Mouse (Mus musculus): Measurements from ENCODE around the gene Lrmda. TPM values are rescaled to one million over a fixed set of nuclear protein-coding genes. Genes with fewer than 3 reads are reported as not detected.
"Not testable (repeated sequence)": the region's sequence is repeated elsewhere in the genome, so short reads cannot be mapped to it uniquely, and the experiment has no call there.

Lrmda gene
- polyA plus RNA-seq, 1 experiment from 2014 or later: 0.20 TPM

DNA sequence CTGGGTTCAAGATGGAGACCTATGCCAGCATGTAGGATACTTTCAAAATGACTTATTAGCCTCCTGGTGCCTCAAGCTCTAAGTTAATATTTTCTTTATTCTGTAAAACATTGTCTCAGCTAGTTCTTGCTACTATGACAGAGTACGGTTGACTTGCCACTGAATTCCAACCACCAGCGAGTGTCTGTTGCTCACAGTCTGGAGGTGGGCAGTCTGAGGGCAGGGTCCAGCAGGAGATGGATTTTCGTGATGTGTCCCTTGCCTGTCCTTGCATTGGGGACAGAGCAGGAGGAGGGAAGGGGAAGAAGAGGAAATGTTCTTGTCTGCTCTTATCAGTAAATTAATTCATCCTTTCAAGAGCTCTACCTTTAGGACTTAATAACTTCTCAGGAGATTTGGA is 559.5 kb downstream of the Lrmda start:
- 90% methylated on average over 3 of the region's 3 CpGs for WGBS
- no peak for DNase-seq (ENCODE audit: extremely low spot score, low spot score)
- peaks cover 68% of the 10 kb centered on the region for H3K27me3 ChIP-seq (ENCODE audit: poor library complexity, severe bottlenecking)
- no peak overlapping the region for H3K4me3 ChIP-seq
- H3K9me3 ChIP-seq: no peaks in the 10 kb centered on the region
- H3K36me3 ChIP-seq (replicated peaks): no peaks in the 10 kb centered on the region
- H3K4me1 ChIP-seq: peaks cover 49% of the 10 kb centered on the region
- H3K27ac ChIP-seq: no peak overlapping the region

GRCm38 (mm10) chr14:22582065-22582464 is 562.6 kb downstream of the Lrmda start:
- no peak for DNase-seq (ENCODE audit: extremely low spot score, low spot score)
- peaks cover 26% of the 10 kb centered on the region for H3K4me1 ChIP-seq
- H3K27ac ChIP-seq: no peak overlapping the region
- H3K4me3 ChIP-seq: no peak overlapping the region
- 92% methylated on average over 9 of the region's 9 CpGs for WGBS
- no peaks in the 10 kb centered on the region for H3K36me3 ChIP-seq (replicated peaks)
- H3K9me3 ChIP-seq: no peaks in the 10 kb centered on the region
- peaks cover 46% of the 10 kb centered on the region for H3K27me3 ChIP-seq (ENCODE audit: poor library complexity, severe bottlenecking)

DNA sequence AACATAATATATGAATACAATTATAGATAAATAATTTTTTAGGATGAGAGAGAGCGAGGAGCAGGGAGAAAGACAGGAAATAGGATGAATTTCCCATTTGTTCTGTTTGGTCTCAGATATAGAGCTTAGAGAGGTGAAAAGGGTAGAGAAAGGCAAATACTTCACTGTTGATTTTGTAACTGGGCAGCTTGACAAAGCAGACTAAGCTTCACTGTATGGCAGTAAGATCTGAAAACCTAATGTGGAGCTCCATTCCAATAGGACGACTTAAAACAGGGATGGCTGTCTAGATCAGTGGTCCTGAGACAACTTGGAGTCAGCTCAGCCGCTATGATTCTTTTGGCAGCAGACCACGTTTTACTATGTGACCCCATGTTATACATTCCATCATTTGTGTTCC is 566.8 kb downstream of the Lrmda start:
- WGBS: 90% methylated on average over 4 of the region's 4 CpGs

GRCm38 (mm10) chr14:22586796-22587195 is 567.3 kb downstream of the Lrmda start:
- no peak overlapping the region for H3K27ac ChIP-seq
- DNase-seq (ENCODE audit: extremely low spot score, low spot score): no peak

More for the DNA sequence above, 566.8 kb downstream of the Lrmda start:
- peaks cover 50% of the 10 kb centered on the region for H3K27me3 ChIP-seq (ENCODE audit: poor library complexity, severe bottlenecking)
- DNase-seq (ENCODE audit: extremely low spot score, low spot score): no peak
- H3K4me3 ChIP-seq: no peak overlapping the region
- H3K9me3 ChIP-seq: no peaks in the 10 kb centered on the region
- peaks cover 23% of the 10 kb centered on the region for H3K4me1 ChIP-seq
- no peaks in the 10 kb centered on the region for H3K36me3 ChIP-seq (replicated peaks)
- no peak overlapping the region for H3K27ac ChIP-seq

GRCm38 (mm10) chr14:22587285-22587957 is 567.9 kb downstream of the Lrmda start:
- Histone ChIP-seq H3K27ac (no peak overlapping the region), H3K4me1 (peaks cover 29% of the 10 kb centered on the region), H3K9me3 (no peaks in the 10 kb centered on the region), H3K4me3 (no peak overlapping the region), H3K36me3 (replicated peaks) (no peaks in the 10 kb centered on the region), H3K27me3 (ENCODE audit: poor library complexity, severe bottlenecking) (peaks cover 59% of the 10 kb centered on the region)
- no peak for DNase-seq (ENCODE audit: extremely low spot score, low spot score)
- WGBS: 78% methylated on average over 4 of the region's 4 CpGs

More at GRCm38 (mm10) chr14:22586796-22587195, 567.3 kb downstream of the Lrmda start:
- Histone ChIP-seq H3K9me3 (no peaks in the 10 kb centered on the region), H3K27me3 (ENCODE audit: poor library complexity, severe bottlenecking) (peaks cover 54% of the 10 kb centered on the region), H3K4me1 (peaks cover 24% of the 10 kb centered on the region), H3K4me3 (no peak overlapping the region), H3K36me3 (replicated peaks) (no peaks in the 10 kb centered on the region)
- WGBS: 88% methylated on average over 4 of the region's 4 CpGs

DNA sequence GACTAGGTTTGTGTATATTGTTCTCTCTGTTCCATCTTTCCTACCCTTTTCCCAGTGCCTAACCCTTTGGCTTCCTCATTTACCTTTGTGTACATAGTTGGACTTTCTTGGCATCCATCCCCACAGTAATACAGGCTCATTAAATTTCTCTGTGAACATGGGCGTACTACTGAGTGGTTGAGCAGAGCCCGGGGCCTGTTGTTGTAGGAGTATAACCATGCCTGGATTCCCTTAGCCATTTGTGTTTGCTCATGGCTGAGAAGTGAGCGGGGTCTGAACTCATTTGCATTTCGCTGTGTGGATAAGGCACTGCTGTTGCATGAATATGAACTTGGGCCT is 568.4 kb downstream of the Lrmda start:
- no peak for DNase-seq (ENCODE audit: extremely low spot score, low spot score)
- H3K27me3 ChIP-seq (ENCODE audit: poor library complexity, severe bottlenecking): peaks cover 64% of the 10 kb centered on the region
- no peak overlapping the region for H3K27ac ChIP-seq
- H3K4me1 ChIP-seq: peaks cover 29% of the 10 kb centered on the region
- no peak overlapping the region for H3K4me3 ChIP-seq
- WGBS: 87% methylated on average over 4 of the region's 4 CpGs
- no peaks in the 10 kb centered on the region for H3K9me3 ChIP-seq
- no peaks in the 10 kb centered on the region for H3K36me3 ChIP-seq (replicated peaks)

GRCm38 (mm10) chr14:22588394-22588793 is 568.9 kb downstream of the Lrmda start:
- 80% methylated on average over 1 of the region's 1 CpGs for WGBS
- Histone ChIP-seq H3K4me1 (peaks cover 29% of the 10 kb centered on the region), H3K27me3 (ENCODE audit: poor library complexity, severe bottlenecking) (peaks cover 68% of the 10 kb centered on the region)
- not testable (repeated sequence) for H3K27ac ChIP-seq; H3K4me3 ChIP-seq; H3K36me3 ChIP-seq (replicated peaks); DNase-seq (ENCODE audit: extremely low spot score, low spot score); H3K9me3 ChIP-seq

- peak overlapping the region; percentile 60; the same call in 1 of the 2 replicates for H3K27ac ChIP-seq
- H3K27me3 ChIP-seq (ENCODE audit: poor library complexity, severe bottlenecking): peaks cover 81% of the 10 kb centered on the region
- H3K4me1 ChIP-seq: peaks cover 29% of the 10 kb centered on the region
- H3K4me3 ChIP-seq: no peak overlapping the region
- no peaks in the 10 kb centered on the region for H3K9me3 ChIP-seq
- no peak for DNase-seq (ENCODE audit: extremely low spot score, low spot score)
- no peaks in the 10 kb centered on the region for H3K36me3 ChIP-seq (replicated peaks)
- 20% methylated on average over 7 of the region's 7 CpGs for WGBS
Measured at GRCm38 (mm10) chr14:22589503-22590215, 570.1 kb downstream of the Lrmda start.

- WGBS: 79% methylated on average over 2 of the region's 2 CpGs
- H3K27ac ChIP-seq: no peak overlapping the region
- peaks cover 29% of the 10 kb centered on the region for H3K4me1 ChIP-seq
- no peaks in the 10 kb centered on the region for H3K9me3 ChIP-seq
- DNase-seq (ENCODE audit: extremely low spot score, low spot score): no peak
- peaks cover 83% of the 10 kb centered on the region for H3K27me3 ChIP-seq (ENCODE audit: poor library complexity, severe bottlenecking)
- H3K36me3 ChIP-seq (replicated peaks): no peaks in the 10 kb centered on the region
- no peak overlapping the region for H3K4me3 ChIP-seq
Measured at GRCm38 (mm10) chr14:22591186-22591585, 571.7 kb downstream of the Lrmda start.

GRCm38 (mm10) chr14:22597508-22597907 is 578.0 kb downstream of the Lrmda start:
- H3K27me3 ChIP-seq (ENCODE audit: poor library complexity, severe bottlenecking): peaks cover 52% of the 10 kb centered on the region
- WGBS: 89% methylated on average over 2 of the region's 2 CpGs

DNA sequence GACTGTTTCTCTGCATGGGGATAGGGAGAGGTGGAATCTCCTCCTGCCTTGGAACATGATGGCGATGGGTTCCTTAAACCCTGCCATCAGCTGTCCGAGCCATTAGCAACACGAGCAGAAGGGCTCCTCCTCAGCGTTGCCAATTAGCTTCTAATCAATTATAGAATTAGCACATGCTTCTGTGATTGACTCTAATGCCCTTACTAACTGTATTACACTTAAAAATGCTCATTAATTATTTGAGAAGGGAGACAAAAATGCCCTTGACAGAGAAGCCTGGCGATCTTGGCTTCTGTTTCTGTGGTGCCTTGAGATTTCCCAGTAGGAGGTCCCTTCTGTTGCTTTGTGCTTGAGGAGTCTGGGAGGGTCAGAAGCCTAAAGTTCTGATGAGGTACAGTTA is 579.1 kb downstream of the Lrmda start:
- Histone ChIP-seq H3K9me3 (0 out of 2 replicates have a peak, but pooled peaks cover 5% of the 10 kb centered on the region), H3K27me3 (ENCODE audit: poor library complexity, severe bottlenecking) (peaks cover 40% of the 10 kb centered on the region), H3K4me1 (peaks cover 23% of the 10 kb centered on the region), H3K4me3 (no peak overlapping the region), H3K36me3 (replicated peaks) (no peaks in the 10 kb centered on the region), H3K27ac (no peak overlapping the region)
- no peak for DNase-seq (ENCODE audit: extremely low spot score, low spot score)
- 77% methylated on average over 5 of the region's 5 CpGs for WGBS

More at GRCm38 (mm10) chr14:22597508-22597907, 578.0 kb downstream of the Lrmda start:
- DNase-seq (ENCODE audit: extremely low spot score, low spot score): no peak
- H3K36me3 ChIP-seq (replicated peaks): no peaks in the 10 kb centered on the region
- H3K4me3 ChIP-seq: no peak overlapping the region
- H3K4me1 ChIP-seq: peaks cover 23% of the 10 kb centered on the region
- H3K9me3 ChIP-seq: 0 out of 2 replicates have a peak, but pooled peaks cover 5% of the 10 kb centered on the region
- H3K27ac ChIP-seq: no peak overlapping the region

- Histone ChIP-seq H3K4me1 (peaks cover 23% of the 10 kb centered on the region), H3K27me3 (ENCODE audit: poor library complexity, severe bottlenecking) (peaks cover 28% of the 10 kb centered on the region), H3K4me3 (no peak overlapping the region), H3K9me3 (0 out of 2 replicates have a peak, but pooled peaks cover 5% of the 10 kb centered on the region), H3K27ac (no peak overlapping the region), H3K36me3 (replicated peaks) (no peaks in the 10 kb centered on the region)
- DNase-seq (ENCODE audit: extremely low spot score, low spot score): no peak
- 34% methylated on average over 3 of the region's 3 CpGs for WGBS
Measured at GRCm38 (mm10) chr14:22600166-22600565, 580.7 kb downstream of the Lrmda start.

DNA sequence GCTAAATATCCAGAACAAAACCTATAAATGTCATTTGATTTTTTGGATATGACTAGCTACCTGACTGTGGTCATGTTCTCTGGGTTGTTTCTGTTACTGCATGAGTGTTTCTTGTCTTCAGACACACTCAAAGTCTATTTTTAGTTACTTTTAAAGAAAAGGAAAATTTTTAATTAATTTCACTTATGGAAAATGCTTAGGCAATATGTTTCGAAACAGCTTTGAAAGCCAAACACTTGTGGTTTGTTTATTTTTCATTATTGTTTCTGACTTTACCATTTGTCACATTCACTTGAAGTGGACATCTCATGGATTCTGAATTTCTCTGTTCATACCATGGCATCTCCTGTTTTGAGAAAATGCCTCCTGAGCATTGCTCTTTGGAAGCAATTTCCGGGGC is 582.8 kb downstream of the Lrmda start:
- DNase-seq (ENCODE audit: extremely low spot score, low spot score): no peak
- Histone ChIP-seq H3K4me1 (peaks cover 23% of the 10 kb centered on the region), H3K9me3 (no peaks in the 10 kb centered on the region), H3K36me3 (replicated peaks) (no peaks in the 10 kb centered on the region), H3K4me3 (no peak overlapping the region), H3K27me3 (ENCODE audit: poor library complexity, severe bottlenecking) (peaks cover 19% of the 10 kb centered on the region), H3K27ac (no peak overlapping the region)
- WGBS: 91% methylated on average over 2 of the region's 2 CpGs

All from forebrain, embryonic 10.5 days (tissue).